Mouse (Mus musculus): Measurements from ENCODE around the gene Clec2i. TPM values are rescaled to one million over a fixed set of nuclear protein-coding genes. Genes with fewer than 3 reads are reported as not detected.
A peak's percentile ranks its signal among the peaks of the same experiment; 100 is the strongest.
"Not testable (repeated sequence)": the region's sequence is repeated elsewhere in the genome, so short reads cannot be mapped to it uniquely, and the experiment has no call there.

Gene Clec2i
- not detected in 2 replicates for polyA plus RNA-seq (2011; ENCODE audit: insufficient read depth, insufficient read length, low read depth, missing spikeins)

GRCm38 (mm10) chr6:128887091-128887790 is at the start of gene Clec2i:
TSS of gene Clec2i (plus strand) at chr6:128887588.
- not testable (repeated sequence) for H3K9me3 ChIP-seq (replicated peaks; ENCODE audit: control insufficient read depth, insufficient read depth, low read length, poor library complexity, severe bottlenecking); H3K4me1 ChIP-seq (ENCODE audit: control insufficient read depth, insufficient read depth, low read length); H3K9ac ChIP-seq (ENCODE audit: low read depth, poor library complexity, severe bottlenecking); H3K27ac ChIP-seq (ENCODE audit: insufficient read depth, low read length); H3K36me3 ChIP-seq (ENCODE audit: control insufficient read depth, insufficient read depth, low read length, poor library complexity, severe bottlenecking); H3K4me3 ChIP-seq (ENCODE audit: low read depth, low read length); H3K27me3 ChIP-seq (ENCODE audit: control insufficient read depth, insufficient read depth, low read length, poor library complexity, severe bottlenecking)

GRCm38 (mm10) chr6:128838342-128839265 is 48.8 kb upstream of the Clec2i start:
- no peaks in the 10 kb centered on the region for H3K27me3 ChIP-seq (ENCODE audit: control insufficient read depth, insufficient read depth, low read length, poor library complexity, severe bottlenecking)
- no peaks in the 10 kb centered on the region for H3K9me3 ChIP-seq (replicated peaks; ENCODE audit: control insufficient read depth, insufficient read depth, low read length, poor library complexity, severe bottlenecking)
- no peaks in the 10 kb centered on the region for H3K36me3 ChIP-seq (ENCODE audit: control insufficient read depth, insufficient read depth, low read length, poor library complexity, severe bottlenecking)
- H3K27ac ChIP-seq (ENCODE audit: insufficient read depth, low read length), result peak overlapping the region; percentile 74
- H3K4me1 ChIP-seq (ENCODE audit: control insufficient read depth, insufficient read depth, low read length), result no peaks in the 10 kb centered on the region
- peak overlapping the region; percentile 73 for H3K9ac ChIP-seq (ENCODE audit: low read depth, poor library complexity, severe bottlenecking)
- peak overlapping the region; percentile 87 for H3K4me3 ChIP-seq (ENCODE audit: low read depth, low read length)
- TF ChIP-seq CTCF (IDR thresholded peaks at IDR 0.05; ENCODE audit: low read depth, low read length) (no peak), EP300 (IDR thresholded peaks at IDR 0.05; ENCODE audit: insufficient read depth, low read depth, low read length) (no peak)

- Histone ChIP-seq H3K4me1 (ENCODE audit: control insufficient read depth, insufficient read depth, low read length) (no peaks in the 10 kb centered on the region), H3K27ac (ENCODE audit: insufficient read depth, low read length) (peak overlapping the region; percentile 71), H3K9me3 (replicated peaks; ENCODE audit: control insufficient read depth, insufficient read depth, low read length, poor library complexity, severe bottlenecking) (no peaks in the 10 kb centered on the region), H3K4me3 (ENCODE audit: low read depth, low read length) (peak overlapping the region; percentile 87), H3K27me3 (ENCODE audit: control insufficient read depth, insufficient read depth, low read length, poor library complexity, severe bottlenecking) (no peaks in the 10 kb centered on the region), H3K36me3 (ENCODE audit: control insufficient read depth, insufficient read depth, low read length, poor library complexity, severe bottlenecking) (no peaks in the 10 kb centered on the region), H3K9ac (ENCODE audit: low read depth, poor library complexity, severe bottlenecking) (peak overlapping the region; percentile 73)
- TF ChIP-seq CTCF (IDR thresholded peaks at IDR 0.05; ENCODE audit: low read depth, low read length), result peak; percentile 85
- TF ChIP-seq EP300 (IDR thresholded peaks at IDR 0.05; ENCODE audit: insufficient read depth, low read depth, low read length), result 0 out of 2 replicates have a peak, but pooled peaks have one; percentile 45
- TF ChIP-seq POLR2A (IDR thresholded peaks at IDR 0.05; ENCODE audit: insufficient read depth, low read length), result no peak
Measured at GRCm38 (mm10) chr6:128839266-128839771, 48.1 kb upstream of the Clec2i start.

GRCm38 (mm10) chr6:128839921-128840320 is 47.5 kb upstream of the Clec2i start:
- H3K27ac ChIP-seq (ENCODE audit: insufficient read depth, low read length), result no peak overlapping the region
- no peaks in the 10 kb centered on the region for H3K36me3 ChIP-seq (ENCODE audit: control insufficient read depth, insufficient read depth, low read length, poor library complexity, severe bottlenecking)
- TF ChIP-seq POLR2A (IDR thresholded peaks at IDR 0.05; ENCODE audit: insufficient read depth, low read length) (no peak), EP300 (IDR thresholded peaks at IDR 0.05; ENCODE audit: insufficient read depth, low read depth, low read length) (no peak), CTCF (IDR thresholded peaks at IDR 0.05; ENCODE audit: low read depth, low read length) (no peak)
- no peaks in the 10 kb centered on the region for H3K9me3 ChIP-seq (replicated peaks; ENCODE audit: control insufficient read depth, insufficient read depth, low read length, poor library complexity, severe bottlenecking)
- H3K4me3 ChIP-seq (ENCODE audit: low read depth, low read length), result no peak overlapping the region
- H3K27me3 ChIP-seq (ENCODE audit: control insufficient read depth, insufficient read depth, low read length, poor library complexity, severe bottlenecking), result no peaks in the 10 kb centered on the region
- H3K9ac ChIP-seq (ENCODE audit: low read depth, poor library complexity, severe bottlenecking), result no peak overlapping the region
- H3K4me1 ChIP-seq (ENCODE audit: control insufficient read depth, insufficient read depth, low read length), result no peaks in the 10 kb centered on the region

GRCm38 (mm10) chr6:128840669-128841068 is 46.7 kb upstream of the Clec2i start:
- H3K9me3 ChIP-seq (replicated peaks; ENCODE audit: control insufficient read depth, insufficient read depth, low read length, poor library complexity, severe bottlenecking); H3K36me3 ChIP-seq (ENCODE audit: control insufficient read depth, insufficient read depth, low read length, poor library complexity, severe bottlenecking); H3K27ac ChIP-seq (ENCODE audit: insufficient read depth, low read length); H3K9ac ChIP-seq (ENCODE audit: low read depth, poor library complexity, severe bottlenecking); H3K4me1 ChIP-seq (ENCODE audit: control insufficient read depth, insufficient read depth, low read length); H3K27me3 ChIP-seq (ENCODE audit: control insufficient read depth, insufficient read depth, low read length, poor library complexity, severe bottlenecking); H3K4me3 ChIP-seq (ENCODE audit: low read depth, low read length): not testable (repeated sequence)
